Mouse (Mus musculus) neural tube, embryonic 12.5 days (tissue): ENCODE data around the gene Dock8. TPM values are rescaled to one million over a fixed set of nuclear protein-coding genes. Genes with fewer than 3 reads are reported as not detected.

Experiments
- ATAC-seq: fragments of 200-750 bp; cut with Nextera tagmentation; 2 replicates; pipeline ENCODE4 v1.8.0; 2017; ENCODE audit warnings: low read depth, mild to moderate bottlenecking, moderate TSS enrichment, moderate library complexity; ENCODE audit not compliant: low FRiP score
- H3K27ac ChIP-seq: fragments of 300-500 bp; sonication (generic); 2 replicates; pipeline ENCODE4 v1.5.1; 2016
- H3K27me3 ChIP-seq: fragments of 300-500 bp; sonication (generic); replicated peaks from 2 replicates; pipeline ENCODE4 v1.6.1; 2016; ENCODE audit warnings: mild to moderate bottlenecking
- H3K36me3 ChIP-seq: fragments of 300-500 bp; sonication (generic); 2 replicates; pipeline ENCODE4 v1.6.1; 2016; ENCODE audit warnings: mild to moderate bottlenecking
- H3K4me1 ChIP-seq: fragments of 300-500 bp; sonication (generic); 2 replicates; pipeline ENCODE4 v1.6.1; 2016
- H3K4me2 ChIP-seq: fragments of 300-500 bp; sonication (generic); replicated peaks from 2 replicates; pipeline ENCODE4 v1.6.1; 2016; ENCODE audit warnings: mild to moderate bottlenecking
- H3K4me3 ChIP-seq: fragments of 300-500 bp; sonication (generic); 2 replicates; pipeline ENCODE4 v1.5.1; 2016
- H3K9ac ChIP-seq: fragments of 300-500 bp; sonication (generic); 2 replicates; pipeline ENCODE4 v1.6.1; 2016; ENCODE audit warnings: mild to moderate bottlenecking
- H3K9me3 ChIP-seq: fragments of 300-500 bp; sonication (generic); 2 replicates; pipeline ENCODE4 v1.6.1; 2016; ENCODE audit warnings: mild to moderate bottlenecking
- WGBS: fragments of 180-500 bp; shearing (Covaris S2); methylation state at CpG from one replicate; pipeline ENCODE4 v1.1.7; 2016; 5-methylcytosine and 5-hydroxymethylcytosine counted together
- polyA plus RNA-seq: library from polyadenylated mRNA; unstranded; fragments of >200 nt; fragmentation: Nextera tagmentation; extraction: Ambion mirVana; gene quantifications from 2 replicates; pipeline ENCODE4 v1.2.1, GENCODE M21; 2016

Gene Dock8
- polyA plus RNA-seq, 1 experiment from 2014 or later = 0.66 TPM

DNA sequence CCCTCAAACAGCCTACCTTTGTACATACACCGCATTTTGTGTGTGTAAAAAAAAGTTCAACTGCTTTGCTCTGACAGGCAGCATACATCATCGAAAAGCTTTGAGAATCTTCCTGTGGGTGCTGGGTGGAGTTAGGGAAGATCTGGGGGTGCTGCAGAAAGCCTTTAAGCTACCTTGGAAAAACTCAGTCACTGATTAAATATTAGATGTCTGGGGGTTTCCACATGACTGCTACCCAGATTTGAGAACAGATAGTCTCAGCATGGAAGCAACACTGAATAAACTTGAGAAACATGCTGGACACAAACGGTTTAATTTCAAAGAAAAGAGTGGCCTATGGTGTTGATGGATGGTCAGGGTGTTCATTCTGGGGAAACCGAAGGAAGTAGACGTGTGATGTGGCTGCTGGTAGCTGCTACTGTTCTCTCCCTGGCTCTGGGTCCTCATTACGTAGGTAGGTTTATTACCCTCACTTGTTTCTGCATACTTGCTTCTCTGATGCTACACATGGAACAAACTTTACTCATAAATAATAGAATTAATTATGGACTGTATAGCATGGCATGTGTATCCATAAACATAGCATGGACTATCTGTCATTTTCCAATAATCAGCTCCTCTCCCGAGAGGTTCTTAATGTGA lies 15.4 kb upstream of the Dock8 start:
- Histone ChIP-seq H3K36me3 (no peaks in the 10 kb centered on the region), H3K4me3 (no peak overlapping the region), H3K9ac (no peak overlapping the region), H3K27me3 (no peaks in the 10 kb centered on the region), H3K4me1 (no peaks in the 10 kb centered on the region), H3K27ac (no peak overlapping the region), H3K4me2 (no peak overlapping the region), H3K9me3 (no peaks in the 10 kb centered on the region)
- WGBS = 78% methylated on average over 7 of the region's 7 CpGs
- ATAC-seq = no peak

DNA sequence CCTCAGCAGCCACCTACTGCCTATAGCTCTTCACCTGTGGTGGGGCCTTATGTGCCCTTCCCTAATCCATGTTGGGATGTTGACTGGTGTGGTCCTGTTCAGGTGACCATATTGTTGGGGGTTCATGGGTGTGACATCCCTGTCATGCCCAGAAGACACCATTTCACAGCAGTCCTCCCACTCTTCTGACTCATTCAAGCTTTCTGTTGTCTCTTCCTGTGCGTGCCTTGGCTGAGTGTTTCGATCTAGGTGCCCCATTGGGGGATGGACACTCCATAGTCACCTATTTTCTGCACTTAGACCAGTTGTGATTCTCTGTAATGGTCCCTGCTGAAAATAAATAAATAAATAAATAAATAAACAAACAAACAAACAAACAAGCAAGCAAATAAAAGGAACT lies 14.3 kb upstream of the Dock8 start:
- H3K4me3 ChIP-seq = no peak overlapping the region
- no peak overlapping the region for H3K4me2 ChIP-seq
- no peaks in the 10 kb centered on the region for H3K9me3 ChIP-seq
- H3K27me3 ChIP-seq = no peaks in the 10 kb centered on the region
- no peaks in the 10 kb centered on the region for H3K36me3 ChIP-seq
- 93% methylated on average over 2 of the region's 2 CpGs for WGBS
- no peaks in the 10 kb centered on the region for H3K4me1 ChIP-seq
- H3K9ac ChIP-seq = no peak overlapping the region
- no peak for ATAC-seq
- no peak overlapping the region for H3K27ac ChIP-seq

- no peaks in the 10 kb centered on the region for H3K9me3 ChIP-seq
- H3K9ac ChIP-seq = no peak overlapping the region
- no peaks in the 10 kb centered on the region for H3K27me3 ChIP-seq
- H3K36me3 ChIP-seq = no peaks in the 10 kb centered on the region
- H3K4me3 ChIP-seq = no peak overlapping the region
- H3K4me1 ChIP-seq = no peaks in the 10 kb centered on the region
- H3K4me2 ChIP-seq = no peak overlapping the region
- H3K27ac ChIP-seq = no peak overlapping the region
- WGBS = 70% methylated on average over 4 of the region's 4 CpGs
- no peak for ATAC-seq
Observed at GRCm38 (mm10) chr19:24987355-24987754, 12.0 kb upstream of the Dock8 start.

- ATAC-seq = no peak
- H3K36me3 ChIP-seq = no peaks in the 10 kb centered on the region
- WGBS = 82% methylated on average over 5 of the region's 5 CpGs
- no peak overlapping the region for H3K9ac ChIP-seq
- H3K4me2 ChIP-seq = no peak overlapping the region
- no peaks in the 10 kb centered on the region for H3K27me3 ChIP-seq
- H3K9me3 ChIP-seq = no peaks in the 10 kb centered on the region
- H3K4me1 ChIP-seq = no peaks in the 10 kb centered on the region
- H3K4me3 ChIP-seq = no peak overlapping the region
- H3K27ac ChIP-seq = no peak overlapping the region
Observed at GRCm38 (mm10) chr19:24988831-24989230, 10.5 kb upstream of the Dock8 start.

GRCm38 (mm10) chr19:24990138-24990822 lies 9.1 kb upstream of the Dock8 start:
- Histone ChIP-seq H3K9ac (no peak overlapping the region), H3K27ac (no peak overlapping the region), H3K9me3 (no peaks in the 10 kb centered on the region), H3K4me1 (no peaks in the 10 kb centered on the region), H3K27me3 (no peaks in the 10 kb centered on the region), H3K4me2 (no peak overlapping the region), H3K36me3 (no peaks in the 10 kb centered on the region), H3K4me3 (no peak overlapping the region)
- ATAC-seq = no peak
- WGBS = 78% methylated on average over 7 of the region's 7 CpGs

- H3K4me2 ChIP-seq = no peak overlapping the region
- peaks cover 22% of the 10 kb centered on the region for H3K27me3 ChIP-seq
- ATAC-seq = no peak
- H3K36me3 ChIP-seq = no peaks in the 10 kb centered on the region
- WGBS = 66% methylated on average over 6 of the region's 6 CpGs
- no peak overlapping the region for H3K9ac ChIP-seq
- H3K9me3 ChIP-seq = no peaks in the 10 kb centered on the region
- H3K4me1 ChIP-seq = no peaks in the 10 kb centered on the region
- no peak overlapping the region for H3K4me3 ChIP-seq
- H3K27ac ChIP-seq = no peak overlapping the region
Observed at GRCm38 (mm10) chr19:24993526-24993925, 5.8 kb upstream of the Dock8 start.

GRCm38 (mm10) chr19:24994900-24995299 lies 4.4 kb upstream of the Dock8 start:
- Histone ChIP-seq H3K4me2 (no peak overlapping the region), H3K4me3 (no peak overlapping the region), H3K27ac (no peak overlapping the region), H3K9ac (no peak overlapping the region), H3K4me1 (0 out of 2 replicates have a peak, but pooled peaks cover 3% of the 10 kb centered on the region), H3K9me3 (no peaks in the 10 kb centered on the region), H3K27me3 (peaks cover 35% of the 10 kb centered on the region), H3K36me3 (no peaks in the 10 kb centered on the region)
- WGBS = 49% methylated on average over 8 of the region's 8 CpGs
- no peak for ATAC-seq

DNA sequence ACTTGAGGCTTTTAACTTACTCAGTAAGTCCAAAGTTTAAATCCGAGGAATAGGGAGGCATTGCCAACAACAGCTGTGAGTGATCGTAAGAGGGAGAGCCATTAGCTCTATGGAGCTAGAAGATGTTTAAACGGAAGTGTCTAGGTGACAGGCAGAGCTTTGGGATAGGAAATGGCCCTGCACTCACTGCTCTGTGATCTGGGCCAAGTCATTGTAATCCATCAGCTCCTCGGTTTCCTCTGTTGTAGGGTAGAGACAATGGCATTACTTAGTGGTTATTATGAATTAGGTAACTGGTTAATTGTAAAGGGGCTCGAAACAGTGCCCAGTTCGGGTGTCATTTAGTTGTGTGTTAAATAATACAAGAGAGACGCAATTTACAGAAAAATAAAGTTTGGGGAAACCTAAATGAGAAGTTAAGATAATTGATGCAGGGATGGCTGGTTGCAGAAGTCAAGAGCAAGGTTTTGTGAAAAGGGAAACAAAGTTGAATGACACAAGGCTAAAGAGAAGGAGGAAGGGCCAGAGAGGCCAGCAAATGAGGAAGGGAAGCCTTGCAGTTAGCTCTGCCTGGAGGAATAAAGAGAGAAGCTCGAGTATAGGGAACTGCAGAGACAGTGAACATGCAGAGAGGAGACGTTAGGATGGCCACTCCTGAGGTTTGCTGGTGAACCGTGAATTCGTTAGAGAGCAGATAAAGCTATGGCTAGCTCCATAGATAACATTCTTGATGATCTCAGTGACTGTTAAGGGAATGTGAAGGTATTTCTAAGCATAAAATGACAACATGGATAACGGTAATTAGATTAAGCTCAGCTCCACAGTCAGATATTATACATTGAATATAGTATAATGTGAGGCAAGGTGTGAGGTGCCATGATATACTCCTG lies 2.3 kb upstream of the Dock8 start:
- Histone ChIP-seq H3K4me1 (0 out of 2 replicates have a peak, but pooled peaks cover 3% of the 10 kb centered on the region), H3K4me2 (no peak overlapping the region), H3K27me3 (peaks cover 56% of the 10 kb centered on the region), H3K27ac (no peak overlapping the region), H3K9me3 (no peaks in the 10 kb centered on the region), H3K4me3 (no peak overlapping the region), H3K36me3 (no peaks in the 10 kb centered on the region), H3K9ac (no peak overlapping the region)
- 68% methylated on average over 12 of the region's 12 CpGs for WGBS
- ATAC-seq = no peak

DNA sequence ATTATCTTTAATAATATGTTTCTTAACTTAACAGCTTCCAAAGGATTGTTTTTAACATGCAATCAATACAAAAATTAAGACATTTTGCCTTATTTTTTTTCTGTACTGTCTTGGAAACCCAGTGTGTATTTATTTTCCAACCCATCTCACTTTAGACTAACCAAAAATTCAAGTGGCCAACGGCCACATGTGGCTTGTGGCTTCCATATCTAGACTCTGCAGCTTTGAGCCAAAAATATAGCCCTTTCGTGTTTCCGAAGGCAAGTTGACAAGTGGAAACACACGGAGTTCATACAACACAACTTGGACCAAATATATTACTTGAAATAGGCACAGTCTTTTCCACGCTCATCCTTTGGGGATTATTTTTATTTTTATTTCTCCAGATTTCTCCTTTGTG lies 773 bp upstream of the Dock8 start:
- Histone ChIP-seq H3K27ac (no peak overlapping the region), H3K4me2 (peak overlapping the region; percentile 100; the same call in 1 of the 2 replicates), H3K4me1 (0 out of 2 replicates have a peak, but pooled peaks cover 3% of the 10 kb centered on the region), H3K27me3 (peaks cover 63% of the 10 kb centered on the region), H3K4me3 (no peak overlapping the region), H3K9ac (no peak overlapping the region), H3K36me3 (no peaks in the 10 kb centered on the region), H3K9me3 (no peaks in the 10 kb centered on the region)
- WGBS = 77% methylated on average over 5 of the region's 5 CpGs
- no peak for ATAC-seq

DNA sequence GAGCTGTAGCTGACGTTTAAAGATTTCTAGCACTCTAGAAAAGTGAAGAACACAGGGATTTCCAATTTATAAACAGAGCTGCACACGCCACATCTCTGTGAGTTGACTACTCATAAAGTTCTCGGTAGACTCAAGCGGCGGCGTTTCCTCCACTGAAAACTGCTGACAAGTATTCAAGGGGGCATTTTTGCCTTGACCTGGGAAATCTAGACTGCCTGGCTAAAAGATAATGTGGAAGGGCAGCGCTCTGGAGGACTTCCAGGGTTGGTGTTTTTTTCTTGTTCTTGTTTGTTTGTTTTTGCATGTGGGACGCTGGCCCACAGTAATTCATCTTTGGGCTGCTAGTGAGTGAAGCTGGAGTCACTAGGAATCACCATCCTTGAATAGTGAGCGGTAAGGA lies 819 bp downstream of the Dock8 start:
- H3K27ac ChIP-seq = no peak overlapping the region
- 35% methylated on average over 9 of the region's 9 CpGs for WGBS
- no peaks in the 10 kb centered on the region for H3K9me3 ChIP-seq
- peak overlapping the region; percentile 100 for H3K4me2 ChIP-seq
- peaks cover 63% of the 10 kb centered on the region for H3K27me3 ChIP-seq
- H3K4me3 ChIP-seq = no peak overlapping the region; the same call in 1 of the 2 replicates
- no peak for ATAC-seq
- no peak overlapping the region for H3K9ac ChIP-seq
- H3K4me1 ChIP-seq = 0 out of 2 replicates have a peak, but pooled peaks cover 3% of the 10 kb centered on the region
- no peaks in the 10 kb centered on the region for H3K36me3 ChIP-seq

DNA sequence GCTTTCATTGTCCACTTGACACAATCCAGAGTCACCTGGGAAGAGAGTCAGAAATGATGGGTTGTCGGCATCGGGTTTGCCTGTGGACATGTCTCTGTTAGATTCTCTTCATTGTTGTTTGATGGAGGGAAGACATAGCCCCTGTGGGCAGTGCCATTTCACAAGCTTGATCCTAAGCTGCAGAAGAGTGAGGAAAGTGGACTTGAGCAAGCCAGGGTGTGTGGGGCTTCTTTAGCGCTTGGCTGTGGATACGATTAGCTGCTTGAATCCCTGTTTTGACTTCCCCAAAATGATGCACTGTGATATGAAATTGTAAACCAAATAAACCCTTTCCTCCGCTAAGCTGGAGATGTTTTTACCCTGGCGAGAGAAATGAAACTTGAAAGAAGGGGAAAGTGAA lies 2.7 kb downstream of the Dock8 start:
- Histone ChIP-seq H3K4me3 (no peak overlapping the region), H3K27me3 (peaks cover 51% of the 10 kb centered on the region)

GRCm38 (mm10) chr19:25002828-25003227 lies 3.5 kb downstream of the Dock8 start:
- Histone ChIP-seq H3K4me1 (0 out of 2 replicates have a peak, but pooled peaks cover 3% of the 10 kb centered on the region), H3K36me3 (no peaks in the 10 kb centered on the region), H3K27me3 (peaks cover 47% of the 10 kb centered on the region), H3K4me3 (no peak overlapping the region), H3K9me3 (no peaks in the 10 kb centered on the region), H3K27ac (no peak overlapping the region), H3K4me2 (no peak overlapping the region), H3K9ac (no peak overlapping the region)
- no peak for ATAC-seq
- WGBS = 76% methylated on average over 3 of the region's 3 CpGs

More for the DNA sequence above, 2.7 kb downstream of the Dock8 start:
- no peak overlapping the region for H3K9ac ChIP-seq
- ATAC-seq = no peak
- no peaks in the 10 kb centered on the region for H3K36me3 ChIP-seq
- no peak overlapping the region for H3K27ac ChIP-seq
- 0 out of 2 replicates have a peak, but pooled peaks cover 3% of the 10 kb centered on the region for H3K4me1 ChIP-seq
- no peak overlapping the region for H3K4me2 ChIP-seq
- no peaks in the 10 kb centered on the region for H3K9me3 ChIP-seq
- WGBS = 92% methylated on average over 6 of the region's 6 CpGs
